Mouse (Mus musculus) ES-Bruce4 (cell line): ENCODE data around the gene Pknox2. TPM values are rescaled to one million over a fixed set of nuclear protein-coding genes. Genes with fewer than 3 reads are reported as not detected.

Experiments used
- H3K27ac ChIP-seq: 2 replicates; pipeline ENCODE4 v1.5.1; 2012; ENCODE audit warnings: low read length, inconsistent platforms; ENCODE audit not compliant: insufficient read depth
- H3K27me3 ChIP-seq: 2 replicates; pipeline ENCODE4 v1.6.1; 2012; ENCODE audit warnings: mild to moderate bottlenecking, low read length, inconsistent platforms; ENCODE audit not compliant: control insufficient read depth, poor library complexity, insufficient read depth, severe bottlenecking
- H3K36me3 ChIP-seq: 2 replicates; pipeline ENCODE4 v1.6.1; 2012; ENCODE audit warnings: inconsistent platforms, mild to moderate bottlenecking, low read length, moderate library complexity; ENCODE audit not compliant: control insufficient read depth, poor library complexity, insufficient read depth, severe bottlenecking
- H3K4me1 ChIP-seq: one replicate; pipeline ENCODE4 v1.8.1; 2011; ENCODE audit warnings: low read length; ENCODE audit not compliant: control insufficient read depth, insufficient read depth
- H3K4me3 ChIP-seq: 2 replicates; pipeline ENCODE4 v1.5.1; 2011; ENCODE audit warnings: low read depth, mild to moderate bottlenecking, low read length
- H3K9ac ChIP-seq: 2 replicates; pipeline ENCODE4 v1.6.1; 2012; ENCODE audit warnings: low read depth, mild to moderate bottlenecking, inconsistent platforms; ENCODE audit not compliant: poor library complexity, severe bottlenecking
- H3K9me3 ChIP-seq: replicated peaks from 2 replicates; pipeline ENCODE4 v1.6.1; 2012; ENCODE audit warnings: mild to moderate bottlenecking, low read length, inconsistent platforms; ENCODE audit not compliant: control insufficient read depth, poor library complexity, insufficient read depth, severe bottlenecking
- CTCF ChIP-seq: IDR thresholded peaks from one replicate; pipeline ENCODE4 v1.8.1; 2011; ENCODE audit warnings: low read depth, low read length
- EP300 ChIP-seq: IDR thresholded peaks from 2 replicates; pipeline ENCODE4 v1.6.1; 2011; ENCODE audit warnings: low read depth, low read length; ENCODE audit not compliant: insufficient read depth
- POLR2A ChIP-seq: IDR thresholded peaks from one replicate; pipeline ENCODE4 v1.8.1; 2011; ENCODE audit warnings: low read length; ENCODE audit not compliant: insufficient read depth
- polyA plus RNA-seq: library from polyadenylated mRNA; stranded (reverse); fragments of >200 nt; gene quantifications from 2 replicates; pipeline ENCODE4 v1.2.4, GENCODE M21; 2011; ENCODE audit warnings: low read depth; ENCODE audit not compliant: missing spikeins, insufficient read depth, insufficient read length

Pknox2 gene
- polyA plus RNA-seq, 1 experiment: 12.3 TPM

DNA sequence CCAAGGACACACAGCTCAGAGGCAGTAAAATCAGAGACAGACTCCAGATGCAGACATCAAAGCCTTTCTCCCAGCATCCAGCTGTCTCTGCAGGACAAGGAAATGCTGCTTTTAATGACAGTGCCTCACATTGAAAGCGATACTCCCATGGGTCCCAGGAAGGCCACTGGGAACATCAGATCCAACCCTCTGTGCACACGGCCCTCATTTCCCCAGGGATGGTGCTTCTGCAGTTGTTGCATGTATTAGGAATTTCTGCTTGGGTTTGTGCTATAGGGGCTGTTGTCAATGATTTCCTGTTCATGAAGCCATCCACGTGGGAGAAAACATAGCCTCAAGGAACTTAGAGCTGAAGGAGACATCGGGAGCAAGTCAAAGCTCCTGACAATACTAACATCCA, 8.3 kb downstream of the Pknox2 start:
- Histone ChIP-seq H3K27me3 (no peaks in the 10 kb centered on the region; the same call in 1 of the 2 replicates), H3K27ac (no peak overlapping the region), H3K9ac (no peak overlapping the region), H3K4me3 (no peak overlapping the region), H3K9me3 (no peaks in the 10 kb centered on the region), H3K4me1 (peaks cover 9% of the 10 kb centered on the region), H3K36me3 (no peaks in the 10 kb centered on the region)
- TF ChIP-seq POLR2A (no peak), EP300 (no peak), CTCF (no peak)

DNA sequence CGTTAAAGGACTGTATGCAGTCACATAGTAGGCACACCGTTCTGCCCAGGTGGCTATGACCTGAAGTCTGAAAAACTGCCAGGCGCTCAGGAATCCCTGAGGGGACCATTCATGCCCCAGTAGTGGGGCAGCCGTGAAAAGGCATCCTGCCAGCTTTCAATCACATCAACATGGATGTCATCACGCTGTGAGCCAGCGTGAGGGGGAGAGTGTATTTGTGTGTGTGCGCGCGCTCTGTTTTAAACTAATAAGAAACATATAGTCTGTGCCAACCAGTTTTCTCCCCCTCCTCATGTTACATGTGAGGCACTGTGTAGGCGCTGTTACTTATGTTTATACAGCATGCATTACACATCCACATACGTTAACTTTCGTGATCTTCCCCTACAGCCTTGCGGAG, 10.9 kb downstream of the Pknox2 start:
- Histone ChIP-seq H3K4me1 (peaks cover 9% of the 10 kb centered on the region), H3K27me3 (no peaks in the 10 kb centered on the region), H3K36me3 (no peaks in the 10 kb centered on the region), H3K4me3 (no peak overlapping the region), H3K9me3 (no peaks in the 10 kb centered on the region), H3K27ac (no peak overlapping the region), H3K9ac (no peak overlapping the region)
- TF ChIP-seq EP300 (no peak), POLR2A (no peak), CTCF (no peak)

DNA sequence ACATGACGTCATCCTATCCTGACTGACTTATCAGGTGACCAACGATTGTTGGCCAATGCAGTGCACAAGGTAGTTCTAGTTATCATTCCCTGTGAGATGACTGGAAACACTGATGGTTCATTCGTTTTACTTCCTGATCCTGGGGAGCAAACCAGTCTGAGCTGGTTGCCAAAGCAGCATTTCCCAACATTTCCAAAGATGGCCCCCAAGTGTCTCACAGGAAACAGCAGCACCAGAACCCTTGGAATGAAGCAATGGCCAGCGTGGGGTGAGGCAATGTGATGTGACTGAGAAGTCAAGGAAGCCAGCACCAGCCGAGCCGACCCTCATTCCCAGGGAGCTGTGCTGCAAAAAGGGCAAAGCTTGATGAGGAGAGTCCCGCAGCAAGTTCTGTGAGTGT, 13.7 kb downstream of the Pknox2 start:
- Histone ChIP-seq H3K4me1 (no peaks in the 10 kb centered on the region), H3K27me3 (no peaks in the 10 kb centered on the region), H3K27ac (no peak overlapping the region), H3K9me3 (no peaks in the 10 kb centered on the region), H3K9ac (no peak overlapping the region), H3K4me3 (no peak overlapping the region), H3K36me3 (no peaks in the 10 kb centered on the region)
- TF ChIP-seq POLR2A (no peak), CTCF (no peak), EP300 (no peak)

DNA sequence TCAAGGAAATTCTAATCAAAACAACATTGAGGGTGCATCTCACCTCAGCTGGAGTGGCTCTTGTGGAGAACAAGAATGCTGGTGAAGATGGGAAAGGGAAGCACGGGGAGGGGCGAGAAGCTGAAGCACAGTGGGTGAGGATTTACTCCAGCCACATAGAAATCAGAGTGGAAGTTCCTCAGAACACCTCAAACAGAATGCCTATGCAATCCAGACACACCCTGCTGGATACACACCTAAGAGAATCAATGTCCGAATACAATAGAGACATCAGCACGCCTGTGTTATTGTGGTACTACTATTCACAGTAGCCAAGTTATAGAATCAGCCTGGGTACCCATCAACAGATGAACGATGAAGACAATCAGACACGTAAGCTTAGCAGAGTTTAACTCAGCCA, 18.2 kb downstream of the Pknox2 start:
- no peak for TF ChIP-seq EP300
- TF ChIP-seq POLR2A: no peak
- TF ChIP-seq CTCF: no peak

DNA sequence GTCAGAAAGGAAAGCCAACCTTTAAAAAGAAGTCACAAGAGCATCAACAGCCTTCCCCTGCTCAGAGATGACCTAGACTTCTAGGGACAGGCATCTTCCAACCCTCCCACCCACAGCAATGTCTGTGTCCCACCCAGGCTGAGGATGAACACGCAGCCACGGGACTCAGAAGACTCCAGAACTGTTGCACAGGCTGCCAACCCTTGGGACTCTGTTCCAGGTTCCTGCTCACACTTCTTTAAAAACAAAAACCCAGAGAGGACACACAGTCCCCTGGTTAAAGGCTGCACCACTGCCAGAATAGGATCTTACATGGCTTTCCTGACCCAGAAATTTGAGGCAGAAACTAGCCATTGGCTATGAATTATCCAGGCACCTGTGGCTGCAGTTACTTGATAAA, 21.0 kb downstream of the Pknox2 start:
- no peaks in the 10 kb centered on the region for H3K4me1 ChIP-seq
- no peak overlapping the region for H3K27ac ChIP-seq
- TF ChIP-seq EP300 (no peak), POLR2A (no peak), CTCF (no peak)
- H3K9ac ChIP-seq: no peak overlapping the region
- no peaks in the 10 kb centered on the region for H3K36me3 ChIP-seq
- H3K27me3 ChIP-seq: no peaks in the 10 kb centered on the region
- no peak overlapping the region for H3K4me3 ChIP-seq
- no peaks in the 10 kb centered on the region for H3K9me3 ChIP-seq

More for the DNA sequence above, 18.2 kb downstream of the Pknox2 start:
- Histone ChIP-seq H3K9ac (no peak overlapping the region), H3K36me3 (no peaks in the 10 kb centered on the region), H3K27ac (no peak overlapping the region), H3K4me3 (no peak overlapping the region), H3K9me3 (no peaks in the 10 kb centered on the region), H3K27me3 (no peaks in the 10 kb centered on the region), H3K4me1 (no peaks in the 10 kb centered on the region)

DNA sequence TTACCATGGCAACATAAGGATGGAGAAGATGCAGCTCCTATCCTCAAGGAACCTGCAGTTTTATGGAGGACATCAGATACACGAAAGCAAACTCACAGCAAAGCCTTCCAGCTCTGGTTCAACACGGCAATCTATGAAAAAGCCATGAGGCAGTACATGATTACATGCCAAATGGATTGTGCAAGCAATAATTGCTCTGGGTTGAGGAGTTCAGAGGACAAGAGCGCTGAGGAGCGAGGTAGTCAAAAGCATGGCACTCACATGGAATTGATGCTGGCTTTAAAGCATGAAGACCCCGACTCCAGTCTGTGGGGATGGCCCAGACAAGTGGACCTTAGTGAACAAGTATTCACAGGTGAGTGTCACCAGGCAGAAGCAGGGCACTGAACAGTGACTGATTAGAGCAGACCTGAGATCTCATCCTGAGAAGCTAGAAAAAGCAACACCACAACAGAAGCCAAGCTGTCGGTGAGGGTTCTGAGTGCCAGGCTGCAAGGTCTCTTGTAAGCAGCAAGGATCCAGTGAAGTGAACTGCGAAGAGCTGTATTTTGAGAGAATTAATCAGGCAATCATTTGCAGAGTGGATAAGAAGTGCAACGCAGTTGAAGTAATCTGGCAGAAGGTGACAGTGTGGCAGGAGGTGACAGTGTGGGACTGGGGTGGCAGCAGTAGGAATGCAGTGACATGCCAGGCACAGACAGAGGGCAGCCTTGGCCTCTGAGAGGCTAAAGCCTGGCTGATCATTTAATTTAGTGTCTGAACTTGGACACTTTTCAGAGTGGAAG, 22.3 kb downstream of the Pknox2 start:
- TF ChIP-seq POLR2A (no peak), CTCF (peak; percentile 3), EP300 (no peak)
- no peaks in the 10 kb centered on the region for H3K27me3 ChIP-seq
- H3K4me3 ChIP-seq: no peak overlapping the region
- no peaks in the 10 kb centered on the region for H3K9me3 ChIP-seq
- no peak overlapping the region for H3K9ac ChIP-seq
- H3K36me3 ChIP-seq: no peaks in the 10 kb centered on the region
- no peak overlapping the region for H3K27ac ChIP-seq
- H3K4me1 ChIP-seq: no peaks in the 10 kb centered on the region
